Mouse (Mus musculus) kidney, adult 2 months (tissue): Measurements from ENCODE around the gene Dhodh.

Experiments used
- CTCF ChIP-seq: fragments of 200-500 bp; conservative IDR thresholded peaks from 2 replicates; pipeline ENCODE4 v1.5.1; 2011; ENCODE audit warnings: low read depth, mild to moderate bottlenecking, control low read depth, low read length, moderate library complexity, mixed read lengths; ENCODE audit not compliant: insufficient read depth, insufficient read length
- POLR2A ChIP-seq: fragments of 200-500 bp; IDR thresholded peaks from one replicate; pipeline ENCODE4 v1.6.1; 2011; ENCODE audit warnings: low read depth, low read length, control low read depth

DNA sequence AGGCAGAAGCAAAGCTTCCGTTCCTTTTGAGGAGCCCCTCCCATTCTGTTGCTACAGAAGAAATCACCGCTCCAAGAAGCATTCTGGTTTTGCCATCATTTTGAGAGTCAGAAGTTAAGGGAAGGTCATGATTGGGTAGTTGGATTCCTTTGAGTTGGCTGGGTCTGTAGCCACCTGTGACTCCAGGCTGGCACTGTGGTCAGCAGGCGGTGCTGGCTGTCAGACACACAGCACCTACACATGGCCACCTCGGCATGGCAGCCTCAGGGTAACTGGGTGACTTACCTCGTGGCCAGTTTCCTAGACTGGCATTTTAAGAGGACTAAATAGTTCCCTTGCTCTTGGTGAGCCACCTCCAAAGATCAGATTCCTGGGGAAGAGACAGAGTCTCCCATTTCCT lies 32.8 kb upstream of the Dhodh start:
- TF ChIP-seq POLR2A (no peak), CTCF (no peak)
